Mouse (Mus musculus): ENCODE data around the gene Fam71b. TPM values are rescaled to one million over a fixed set of nuclear protein-coding genes. Genes with fewer than 3 reads are reported as not detected.

The Fam71b gene
- 0.04 and 0.29 TPM in 2 replicates for polyA plus RNA-seq (2012; rRNA removed)

GRCm38 (mm10) chr11:46396167-46396859 lies at the start of gene Fam71b:
Fam71b (plus strand) TSS chr11:46396559.
- no peak for DNase-seq (ENCODE audit: low read depth, low spot score)
- 59% methylated on average over 13 of the region's 13 CpGs for WGBS

- WGBS = 66% methylated on average over 5 of the region's 5 CpGs
- DNase-seq (ENCODE audit: low read depth, low spot score) = no peak
Measured at GRCm38 (mm10) chr11:46347756-46348155, 48.6 kb upstream of the Fam71b start.

- 74% methylated on average over 3 of the region's 3 CpGs for WGBS
Measured at GRCm38 (mm10) chr11:46348416-46348815, 47.9 kb upstream of the Fam71b start.

GRCm38 (mm10) chr11:46349681-46350410 lies 46.5 kb upstream of the Fam71b start:
- no peak for DNase-seq (ENCODE audit: low read depth, low spot score)
- WGBS = 43% methylated on average over 2 of the region's 2 CpGs

More at GRCm38 (mm10) chr11:46348416-46348815, 47.9 kb upstream of the Fam71b start:
- no peak for DNase-seq (ENCODE audit: low read depth, low spot score)

GRCm38 (mm10) chr11:46358369-46358768 lies 38.0 kb upstream of the Fam71b start:
- no peak for DNase-seq (ENCODE audit: low read depth, low spot score)
- WGBS = 33% methylated on average over 1 of the region's 1 CpGs

- 69% methylated on average over 2 of the region's 2 CpGs for WGBS
- no peak for DNase-seq (ENCODE audit: low read depth, low spot score)
Measured at GRCm38 (mm10) chr11:46360991-46361665, 35.2 kb upstream of the Fam71b start.

- 78% methylated on average over 18 of the region's 18 CpGs for WGBS
- DNase-seq (ENCODE audit: low read depth, low spot score) = no peak
Measured at GRCm38 (mm10) chr11:46362061-46363022, 34.0 kb upstream of the Fam71b start.

GRCm38 (mm10) chr11:46363864-46364263 lies 32.5 kb upstream of the Fam71b start:
- WGBS = 89% methylated on average over 9 of the region's 9 CpGs

GRCm38 (mm10) chr11:46365744-46366143 lies 30.6 kb upstream of the Fam71b start:
- no peak for DNase-seq (ENCODE audit: low read depth, low spot score)
- 39% methylated on average over 5 of the region's 5 CpGs for WGBS

More at GRCm38 (mm10) chr11:46363864-46364263, 32.5 kb upstream of the Fam71b start:
- DNase-seq (ENCODE audit: low read depth, low spot score) = no peak

- DNase-seq (ENCODE audit: low read depth, low spot score) = no peak
- 62% methylated on average over 3 of the region's 3 CpGs for WGBS
Measured at GRCm38 (mm10) chr11:46366357-46366756, 30.0 kb upstream of the Fam71b start.

- WGBS = 77% methylated on average over 4 of the region's 4 CpGs
- DNase-seq (ENCODE audit: low read depth, low spot score) = no peak
Measured at GRCm38 (mm10) chr11:46370457-46370856, 25.9 kb upstream of the Fam71b start.

- DNase-seq (ENCODE audit: low read depth, low spot score) = no peak
- WGBS = 86% methylated on average over 8 of the region's 8 CpGs
Measured at GRCm38 (mm10) chr11:46371250-46371649, 25.1 kb upstream of the Fam71b start.

GRCm38 (mm10) chr11:46372331-46372953 lies 23.9 kb upstream of the Fam71b start:
- DNase-seq (ENCODE audit: low read depth, low spot score) = no peak
- 71% methylated on average over 8 of the region's 8 CpGs for WGBS

- WGBS = 69% methylated on average over 13 of the region's 13 CpGs
Measured at GRCm38 (mm10) chr11:46373071-46374030, 23.0 kb upstream of the Fam71b start.

GRCm38 (mm10) chr11:46375015-46375414 lies 21.3 kb upstream of the Fam71b start:
- WGBS = 82% methylated on average over 8 of the region's 8 CpGs
- DNase-seq (ENCODE audit: low read depth, low spot score) = no peak

More at GRCm38 (mm10) chr11:46373071-46374030, 23.0 kb upstream of the Fam71b start:
- no peak for DNase-seq (ENCODE audit: low read depth, low spot score)

GRCm38 (mm10) chr11:46377316-46377715 lies 19.0 kb upstream of the Fam71b start:
- 81% methylated on average over 1 of the region's 1 CpGs for WGBS
- DNase-seq (ENCODE audit: low read depth, low spot score) = no peak

- WGBS = 85% methylated on average over 8 of the region's 8 CpGs
- no peak for DNase-seq (ENCODE audit: low read depth, low spot score)
Measured at GRCm38 (mm10) chr11:46377819-46378782, 18.3 kb upstream of the Fam71b start.
